Mouse (Mus musculus) olfactory bulb, adult 2 months (tissue): Measurements from ENCODE around the gene Cd80.

ENCODE experiments used
- CTCF ChIP-seq: fragments of 200-500 bp; IDR thresholded peaks from 2 replicates; pipeline ENCODE4 v1.5.1; 2012; ENCODE audit warnings: low read depth, mild to moderate bottlenecking, low read length, moderate library complexity; ENCODE audit not compliant: insufficient read depth
- POLR2A ChIP-seq: fragments of 200-500 bp; IDR thresholded peaks from 2 replicates; pipeline ENCODE4 v1.6.1; 2012; ENCODE audit warnings: mild to moderate bottlenecking, low read depth, low read length, moderate library complexity; ENCODE audit not compliant: insufficient read depth

DNA sequence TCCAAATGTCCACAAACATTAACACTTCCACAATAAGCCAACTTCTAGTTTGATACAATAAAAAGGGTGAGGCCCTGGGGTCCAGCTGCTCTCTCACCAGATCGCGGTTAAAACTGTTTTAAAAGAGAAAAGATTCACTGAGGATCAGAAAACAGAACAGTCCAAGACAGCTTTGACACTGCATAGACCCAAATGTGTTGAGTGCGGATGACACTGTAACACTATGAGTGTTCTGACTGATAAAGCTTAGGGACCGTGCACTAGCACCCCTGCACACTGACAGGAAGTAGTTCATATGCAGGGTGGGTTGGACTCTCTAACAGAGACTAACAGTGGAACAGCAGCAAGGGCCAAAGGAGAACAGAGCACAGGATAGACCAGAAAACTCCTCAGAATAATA lies 1.4 kb upstream of the Cd80 start:
- TF ChIP-seq CTCF: no peak
- TF ChIP-seq POLR2A: no peak
